Mouse (Mus musculus): ENCODE measurements around the gene Rasgrp3.

DNA sequence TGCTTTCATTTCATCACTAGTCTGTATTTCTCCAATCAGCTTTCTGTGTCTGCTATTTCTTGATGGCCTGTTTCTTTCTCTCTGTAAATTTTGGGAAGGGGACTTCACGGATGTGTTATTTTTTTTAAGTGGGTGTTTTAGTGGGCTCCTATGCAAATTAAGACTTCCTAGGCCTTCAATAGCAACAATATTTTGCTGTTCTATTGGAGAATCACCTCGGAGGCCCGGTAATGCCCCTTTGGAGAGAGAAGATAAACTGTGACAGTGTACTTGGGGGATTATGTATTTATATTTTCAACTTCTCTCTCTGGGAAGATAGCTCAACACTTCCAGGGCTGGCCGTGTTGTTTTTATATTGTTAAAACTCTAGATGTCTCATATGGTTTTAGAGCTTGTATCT, 47.3 kb upstream of the Rasgrp3 start:
- no peak for TF ChIP-seq POLR2A (IDR thresholded peaks at IDR 0.05; ENCODE audit: insufficient read depth, low read depth, low read length)
- TF ChIP-seq EP300 (IDR thresholded peaks at IDR 0.05; ENCODE audit: insufficient read depth, low read depth, low read length): no peak
